Mouse (Mus musculus): ENCODE data around the gene Hipk2. TPM values are rescaled to one million over a fixed set of nuclear protein-coding genes. Genes with fewer than 3 reads are reported as not detected.

The Hipk2 gene
- polyA plus RNA-seq, 1 experiment: 16.9 TPM

DNA sequence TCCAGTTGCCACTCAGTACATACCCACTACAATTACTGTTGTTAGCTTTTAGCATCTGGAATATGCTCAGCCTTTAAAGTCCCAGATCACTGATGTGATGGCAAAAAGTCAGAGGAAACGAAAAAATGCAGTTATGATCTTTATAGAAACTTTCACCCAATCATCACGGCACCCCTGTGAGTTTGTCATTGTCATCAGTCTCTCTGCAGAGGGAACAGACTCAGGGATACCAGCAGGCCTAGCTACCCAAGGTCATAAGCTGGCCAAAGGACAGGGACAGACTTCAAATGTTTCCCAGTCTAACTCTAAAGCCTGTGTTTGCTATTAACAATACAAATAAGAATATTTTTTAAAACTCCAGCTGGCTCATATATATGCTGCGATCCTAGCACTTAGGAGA is 34.4 kb downstream of the Hipk2 start:
- no peak overlapping the region for H3K4me3 ChIP-seq (ENCODE audit: control insufficient read depth, insufficient read depth, low read length)
- DNase-seq: no peak
- no peaks in the 10 kb centered on the region for H3K36me3 ChIP-seq (ENCODE audit: control insufficient read depth, insufficient read depth, low read length)
- no peaks in the 10 kb centered on the region for H3K4me1 ChIP-seq (replicated peaks; ENCODE audit: control insufficient read depth, insufficient read depth, low read length)
- TF ChIP-seq POLR2A (IDR thresholded peaks at IDR 0.05; ENCODE audit: control insufficient read depth, extremely low read depth, insufficient read depth, low read length, poor library complexity) (no peak), CTCF (IDR thresholded peaks at IDR 0.05; ENCODE audit: borderline replicate concordance, control insufficient read depth, extremely low read depth, insufficient read depth, low read length, poor library complexity) (no peak)
- no peak overlapping the region for H3K27ac ChIP-seq (ENCODE audit: control insufficient read depth, insufficient read depth, low read length)
- no peaks in the 10 kb centered on the region for H3K27me3 ChIP-seq (ENCODE audit: control insufficient read depth, insufficient read depth, low read length)
- 96% methylated on average over 3 of the region's 3 CpGs for WGBS

DNA sequence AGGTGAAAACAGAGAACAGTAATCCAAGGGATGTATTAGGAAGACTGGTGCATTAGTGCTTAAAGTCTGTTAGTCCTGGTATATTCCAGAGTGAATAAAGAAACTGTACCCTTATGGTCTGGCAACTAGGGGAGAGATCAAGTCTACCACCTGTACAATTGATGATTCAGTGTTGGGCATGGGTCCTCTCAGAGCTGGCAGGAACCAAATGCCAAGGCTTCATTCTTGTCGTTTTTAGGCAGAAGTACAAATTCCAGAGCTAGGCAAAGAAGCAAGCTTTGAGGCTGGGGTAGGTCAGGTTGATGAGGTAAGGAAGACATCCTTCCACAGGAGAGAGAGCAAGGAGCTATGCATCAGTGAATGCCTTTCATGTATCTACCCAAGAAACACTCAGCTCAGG is 35.2 kb downstream of the Hipk2 start:
- no peaks in the 10 kb centered on the region for H3K36me3 ChIP-seq (ENCODE audit: control insufficient read depth, insufficient read depth, low read length)
- no peak for DNase-seq
- no peaks in the 10 kb centered on the region for H3K4me1 ChIP-seq (replicated peaks; ENCODE audit: control insufficient read depth, insufficient read depth, low read length)
- TF ChIP-seq CTCF (IDR thresholded peaks at IDR 0.05; ENCODE audit: borderline replicate concordance, control insufficient read depth, extremely low read depth, insufficient read depth, low read length, poor library complexity): no peak
- no peak for TF ChIP-seq POLR2A (IDR thresholded peaks at IDR 0.05; ENCODE audit: control insufficient read depth, extremely low read depth, insufficient read depth, low read length, poor library complexity)
- H3K4me3 ChIP-seq (ENCODE audit: control insufficient read depth, insufficient read depth, low read length): no peak overlapping the region
- 81% methylated on average over 1 of the region's 1 CpGs for WGBS
- no peak overlapping the region for H3K27ac ChIP-seq (ENCODE audit: control insufficient read depth, insufficient read depth, low read length)
- no peaks in the 10 kb centered on the region for H3K27me3 ChIP-seq (ENCODE audit: control insufficient read depth, insufficient read depth, low read length)

DNA sequence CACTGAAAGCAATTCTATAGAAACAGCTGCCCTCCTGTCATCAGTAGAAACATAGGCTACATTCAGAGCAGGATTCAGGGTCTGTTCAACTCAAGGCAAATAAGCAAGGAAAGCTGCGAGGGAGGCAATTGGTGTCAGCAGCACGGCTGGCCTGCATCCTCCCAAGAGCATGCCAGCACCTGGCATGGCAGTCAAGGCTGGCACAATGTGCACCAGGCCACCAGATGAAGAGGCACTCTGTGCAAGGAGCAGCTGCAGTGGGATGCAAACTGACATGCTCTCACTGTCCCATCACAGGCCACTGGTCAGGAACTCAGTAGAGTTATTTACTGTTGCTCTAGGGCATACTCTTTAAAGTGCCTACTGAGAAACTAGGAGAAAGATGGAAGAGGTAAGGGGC is 35.6 kb downstream of the Hipk2 start:
- no peak for DNase-seq
- TF ChIP-seq POLR2A (IDR thresholded peaks at IDR 0.05; ENCODE audit: control insufficient read depth, extremely low read depth, insufficient read depth, low read length, poor library complexity): no peak
- no peak for TF ChIP-seq CTCF (IDR thresholded peaks at IDR 0.05; ENCODE audit: borderline replicate concordance, control insufficient read depth, extremely low read depth, insufficient read depth, low read length, poor library complexity)
- H3K36me3 ChIP-seq (ENCODE audit: control insufficient read depth, insufficient read depth, low read length): no peaks in the 10 kb centered on the region
- no peak overlapping the region for H3K4me3 ChIP-seq (ENCODE audit: control insufficient read depth, insufficient read depth, low read length)
- 83% methylated on average over 2 of the region's 2 CpGs for WGBS
- H3K27ac ChIP-seq (ENCODE audit: control insufficient read depth, insufficient read depth, low read length): no peak overlapping the region
- no peaks in the 10 kb centered on the region for H3K27me3 ChIP-seq (ENCODE audit: control insufficient read depth, insufficient read depth, low read length)
- no peaks in the 10 kb centered on the region for H3K4me1 ChIP-seq (replicated peaks; ENCODE audit: control insufficient read depth, insufficient read depth, low read length)

DNA sequence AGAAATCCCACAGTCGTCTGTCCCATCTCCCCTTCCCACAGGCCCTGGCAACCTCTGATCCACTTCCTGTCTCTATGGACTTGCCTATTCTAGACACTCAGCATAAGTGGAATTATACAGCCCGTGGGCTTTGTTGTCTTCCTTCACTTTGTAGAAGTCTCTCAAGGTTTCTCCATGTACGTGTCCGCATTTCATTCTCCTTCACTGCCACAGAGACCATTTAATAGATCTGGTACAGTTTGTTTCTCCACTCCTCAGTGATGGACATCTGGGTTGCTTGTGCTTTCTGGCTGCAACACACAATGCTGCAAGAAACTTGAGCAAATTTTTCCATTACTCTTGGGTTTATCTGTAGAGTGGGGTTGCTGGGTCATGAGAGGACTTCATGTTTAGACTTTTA is 36.1 kb downstream of the Hipk2 start:
- H3K27ac ChIP-seq (ENCODE audit: control insufficient read depth, insufficient read depth, low read length): no peak overlapping the region
- no peak for DNase-seq
- H3K27me3 ChIP-seq (ENCODE audit: control insufficient read depth, insufficient read depth, low read length): no peaks in the 10 kb centered on the region
- no peak for TF ChIP-seq POLR2A (IDR thresholded peaks at IDR 0.05; ENCODE audit: control insufficient read depth, extremely low read depth, insufficient read depth, low read length, poor library complexity)
- TF ChIP-seq CTCF (IDR thresholded peaks at IDR 0.05; ENCODE audit: borderline replicate concordance, control insufficient read depth, extremely low read depth, insufficient read depth, low read length, poor library complexity): no peak
- H3K4me1 ChIP-seq (replicated peaks; ENCODE audit: control insufficient read depth, insufficient read depth, low read length): no peaks in the 10 kb centered on the region
- WGBS: 86% methylated on average over 4 of the region's 4 CpGs
- no peaks in the 10 kb centered on the region for H3K36me3 ChIP-seq (ENCODE audit: control insufficient read depth, insufficient read depth, low read length)
- no peak overlapping the region for H3K4me3 ChIP-seq (ENCODE audit: control insufficient read depth, insufficient read depth, low read length)

DNA sequence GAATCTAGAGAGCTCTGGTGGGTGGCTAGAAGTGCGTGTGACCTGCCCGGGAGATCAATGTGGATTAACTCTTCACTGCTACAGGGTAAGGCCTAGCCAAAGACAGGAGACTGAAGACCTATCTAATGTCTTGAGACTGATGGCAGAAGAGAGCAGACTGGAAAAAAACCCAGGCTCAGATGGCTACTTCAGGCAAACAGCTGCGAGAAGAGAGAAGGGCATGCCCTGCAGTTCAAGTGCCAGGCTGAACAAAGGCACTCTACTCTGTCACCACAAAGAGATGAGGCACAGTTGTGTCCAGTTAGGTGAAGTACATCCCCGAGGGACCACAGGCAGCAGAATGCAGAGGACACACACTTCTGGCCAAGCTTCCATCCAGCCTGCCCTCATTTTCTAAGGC is 37.9 kb downstream of the Hipk2 start:
- H3K27me3 ChIP-seq (ENCODE audit: control insufficient read depth, insufficient read depth, low read length): no peaks in the 10 kb centered on the region
- H3K4me3 ChIP-seq (ENCODE audit: control insufficient read depth, insufficient read depth, low read length): no peak overlapping the region
- whole genome bisulfite sequencing: 95% methylated on average over 4 of the region's 4 CpGs
- peaks cover 2% of the 10 kb centered on the region; the same call in 1 of the 2 replicates for H3K4me1 ChIP-seq (replicated peaks; ENCODE audit: control insufficient read depth, insufficient read depth, low read length)
- no peaks in the 10 kb centered on the region for H3K36me3 ChIP-seq (ENCODE audit: control insufficient read depth, insufficient read depth, low read length)
- TF ChIP-seq POLR2A (IDR thresholded peaks at IDR 0.05; ENCODE audit: control insufficient read depth, extremely low read depth, insufficient read depth, low read length, poor library complexity) (no peak), CTCF (IDR thresholded peaks at IDR 0.05; ENCODE audit: borderline replicate concordance, control insufficient read depth, extremely low read depth, insufficient read depth, low read length, poor library complexity) (no peak)
- DNase-seq: no peak
- H3K27ac ChIP-seq (ENCODE audit: control insufficient read depth, insufficient read depth, low read length): no peak overlapping the region

DNA sequence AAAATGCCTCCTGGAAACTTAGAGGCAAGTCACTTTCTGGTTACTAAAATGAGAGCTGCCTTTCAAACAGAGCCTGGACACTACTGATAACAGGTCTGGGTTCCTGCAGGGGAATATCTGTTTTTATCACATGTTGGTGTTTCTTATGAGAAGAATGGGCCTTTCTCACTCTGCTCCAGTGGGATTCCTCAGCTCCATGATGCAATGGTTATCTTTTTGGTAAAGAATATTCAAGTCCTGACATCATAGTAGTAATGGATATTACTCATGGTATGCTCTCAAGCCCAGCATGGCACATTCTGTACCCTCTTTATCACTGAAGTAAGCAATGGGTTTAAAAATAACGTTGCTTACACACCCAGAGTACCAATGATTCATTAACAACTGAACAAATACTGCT is 40.7 kb downstream of the Hipk2 start:
- 79% methylated on average over 1 of the region's 1 CpGs for WGBS
- Histone ChIP-seq H3K4me3 (ENCODE audit: control insufficient read depth, insufficient read depth, low read length) (no peak overlapping the region), H3K4me1 (replicated peaks; ENCODE audit: control insufficient read depth, insufficient read depth, low read length) (peaks cover 2% of the 10 kb centered on the region; the same call in 1 of the 2 replicates), H3K27ac (ENCODE audit: control insufficient read depth, insufficient read depth, low read length) (no peak overlapping the region), H3K36me3 (ENCODE audit: control insufficient read depth, insufficient read depth, low read length) (no peaks in the 10 kb centered on the region), H3K27me3 (ENCODE audit: control insufficient read depth, insufficient read depth, low read length) (no peaks in the 10 kb centered on the region)
- DNase-seq: no peak
- no peak for TF ChIP-seq CTCF (IDR thresholded peaks at IDR 0.05; ENCODE audit: borderline replicate concordance, control insufficient read depth, extremely low read depth, insufficient read depth, low read length, poor library complexity)
- TF ChIP-seq POLR2A (IDR thresholded peaks at IDR 0.05; ENCODE audit: control insufficient read depth, extremely low read depth, insufficient read depth, low read length, poor library complexity): no peak

DNA sequence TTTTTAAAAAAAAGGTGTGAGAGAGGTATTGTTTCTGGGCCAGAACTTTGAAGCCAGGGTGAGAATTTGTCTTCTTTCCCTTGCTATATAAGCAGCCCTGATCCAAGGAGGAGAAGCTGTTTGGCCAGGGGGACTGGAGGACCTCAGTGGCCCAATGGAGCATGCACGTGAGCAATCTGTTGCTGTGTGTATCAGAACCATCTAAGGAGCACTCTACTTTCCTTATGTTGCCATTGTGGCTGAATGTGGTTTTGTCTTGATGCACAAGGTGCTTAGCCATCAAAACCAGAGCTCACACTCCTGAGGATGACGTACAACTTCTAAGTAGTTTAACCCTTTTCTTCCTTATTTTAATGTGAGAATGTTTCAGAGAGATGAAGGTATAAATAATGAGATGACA is 41.2 kb downstream of the Hipk2 start:
- Histone ChIP-seq H3K27me3 (ENCODE audit: control insufficient read depth, insufficient read depth, low read length) (no peaks in the 10 kb centered on the region), H3K36me3 (ENCODE audit: control insufficient read depth, insufficient read depth, low read length) (no peaks in the 10 kb centered on the region), H3K27ac (ENCODE audit: control insufficient read depth, insufficient read depth, low read length) (no peak overlapping the region), H3K4me1 (replicated peaks; ENCODE audit: control insufficient read depth, insufficient read depth, low read length) (peaks cover 2% of the 10 kb centered on the region; the same call in 1 of the 2 replicates), H3K4me3 (ENCODE audit: control insufficient read depth, insufficient read depth, low read length) (no peak overlapping the region)
- DNase-seq: no peak
- TF ChIP-seq POLR2A (IDR thresholded peaks at IDR 0.05; ENCODE audit: control insufficient read depth, extremely low read depth, insufficient read depth, low read length, poor library complexity) (no peak), CTCF (IDR thresholded peaks at IDR 0.05; ENCODE audit: borderline replicate concordance, control insufficient read depth, extremely low read depth, insufficient read depth, low read length, poor library complexity) (no peak)
- WGBS: 37% methylated on average over 2 of the region's 2 CpGs

All from thymus, adult 2 months (tissue).